Mouse (Mus musculus) cerebellum, adult 2 months (tissue): ENCODE measurements around the gene Rreb1.

Experiments used
- CTCF ChIP-seq: fragments of 200-500 bp; IDR thresholded peaks from 2 replicates; pipeline ENCODE4 v1.5.1; 2011; ENCODE audit warnings: low read depth, mild to moderate bottlenecking, control low read depth, low read length, moderate library complexity, borderline replicate concordance; ENCODE audit not compliant: insufficient read depth
- POLR2A ChIP-seq: fragments of 200-500 bp; IDR thresholded peaks from 2 replicates; pipeline ENCODE4 v1.6.1; 2011; ENCODE audit warnings: low read length, control low read depth, borderline replicate concordance; ENCODE audit not compliant: insufficient read depth

DNA sequence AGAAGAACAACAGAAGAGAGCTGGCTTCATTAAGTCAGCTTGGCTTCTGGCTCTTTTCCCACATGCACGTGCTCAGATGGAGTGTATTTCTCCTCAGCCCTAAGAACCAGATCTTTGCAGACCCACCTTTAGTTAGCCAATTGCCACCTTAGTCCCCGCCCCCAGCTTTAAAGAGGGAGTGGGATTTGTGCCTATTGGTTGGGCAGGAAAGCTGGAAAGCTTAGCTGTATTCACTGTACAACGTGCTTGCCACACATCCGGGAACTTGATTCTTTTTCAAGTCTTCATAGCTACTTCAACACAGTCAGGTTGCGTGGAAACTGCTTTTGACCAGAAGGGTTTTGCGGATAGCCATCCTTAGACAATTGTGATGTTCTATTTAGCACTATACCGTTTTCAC, 30.7 kb upstream of the Rreb1 start:
- no peak for TF ChIP-seq POLR2A
- TF ChIP-seq CTCF = no peak
